Mouse (Mus musculus): ENCODE results near the gene Olfr266. TPM values are rescaled to one million over a fixed set of nuclear protein-coding genes. Genes with fewer than 3 reads are reported as not detected.

The Olfr266 gene
- not detected for polyA plus RNA-seq (2015; fragmentation: Illumina TruSeq; extraction: RNeasy Lipid Tissue Mini Kit (QIAGEN cat#74804); ENCODE audit: low read depth, low replicate concordance)

GRCm38 (mm10) chr3:106826187-106826586, at the start of gene Olfr266:
TSS of gene Olfr266 (minus strand) at chr3:106826287.

GRCm38 (mm10) chr3:106789930-106790329, 36.2 kb downstream of the Olfr266 start, which contains the start of gene Cd53:
TSS of gene Cd53 (minus strand) at chr3:106790149.

Other genes with a start within 250 kb of the Olfr266 start
- 37.7 TPM for gene Lrif1, start 141.3 kb downstream of the Olfr266 start, polyA plus RNA-seq (2015; fragmentation: Illumina TruSeq; extraction: RNeasy Lipid Tissue Mini Kit (QIAGEN cat#74804); ENCODE audit: low read depth, low replicate concordance)
- gene Cd53, start 36.1 kb downstream of the Olfr266 start, polyA plus RNA-seq (2015; fragmentation: Illumina TruSeq; extraction: RNeasy Lipid Tissue Mini Kit (QIAGEN cat#74804); ENCODE audit: low read depth, low replicate concordance): 11.8 TPM
- gene Kcna3, start 209.9 kb upstream of the Olfr266 start, polyA plus RNA-seq (2015; fragmentation: Illumina TruSeq; extraction: RNeasy Lipid Tissue Mini Kit (QIAGEN cat#74804); ENCODE audit: low read depth, low replicate concordance): 9.9 TPM